Mouse (Mus musculus) heart, postnatal 0 days (tissue): Measurements from ENCODE around the gene B9d2.

ENCODE experiments used
- CTCF ChIP-seq: IDR thresholded peaks from 2 replicates; pipeline ENCODE4 v1.5.1; 2016; ENCODE audit warnings: antibody characterized with exemption, control low read depth, low read depth
- EP300 ChIP-seq: IDR thresholded peaks from 2 replicates; pipeline ENCODE4 v1.6.1; 2016; ENCODE audit warnings: antibody characterized with exemption, low read depth

DNA sequence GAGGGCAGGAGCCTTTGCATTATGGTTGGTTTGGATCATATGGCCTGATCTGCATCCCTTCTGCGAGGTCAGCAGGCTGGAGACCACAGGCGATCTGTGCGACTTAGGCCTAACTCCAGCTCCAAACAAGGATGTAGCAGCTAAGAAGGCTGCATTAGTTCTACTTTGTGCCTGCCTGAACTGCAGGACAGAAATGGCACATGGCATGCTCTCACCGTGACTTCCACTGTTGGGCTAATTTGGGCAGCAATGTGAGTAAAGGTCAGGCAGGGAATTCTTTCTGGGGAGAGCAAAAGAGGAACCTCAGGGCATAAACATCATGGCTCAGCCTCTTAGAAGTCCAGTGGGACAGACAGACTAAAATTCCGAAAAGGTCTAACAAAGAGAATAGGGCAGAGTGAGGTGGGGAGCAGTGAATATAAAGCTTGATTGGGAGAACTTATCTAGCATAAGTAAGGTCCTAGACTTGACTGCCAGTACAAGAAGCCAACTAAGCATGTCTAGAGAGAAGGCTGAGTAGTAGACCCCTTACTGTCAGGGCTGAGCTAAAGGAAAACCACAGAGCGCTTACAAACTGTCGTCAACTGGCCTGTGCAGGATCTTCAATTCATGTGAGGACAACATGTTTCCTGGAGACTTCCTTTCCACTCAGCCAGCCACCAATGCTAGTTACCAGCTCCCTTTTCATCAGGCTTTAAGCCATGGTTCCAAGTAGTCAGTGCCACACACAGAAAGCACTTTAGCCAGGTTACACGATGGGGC is 50.9 kb downstream of the B9d2 start:
- no peak for TF ChIP-seq CTCF
- TF ChIP-seq EP300 = no peak
